Mouse (Mus musculus) embryo, embryonic 11 days (tissue): ENCODE results near the gene Lypd6b.

Source experiments
- DNase-seq: peaks from one replicate; pipeline ENCODE4 v3.0.0-alpha.2; 2015

The Lypd6b gene

DNA sequence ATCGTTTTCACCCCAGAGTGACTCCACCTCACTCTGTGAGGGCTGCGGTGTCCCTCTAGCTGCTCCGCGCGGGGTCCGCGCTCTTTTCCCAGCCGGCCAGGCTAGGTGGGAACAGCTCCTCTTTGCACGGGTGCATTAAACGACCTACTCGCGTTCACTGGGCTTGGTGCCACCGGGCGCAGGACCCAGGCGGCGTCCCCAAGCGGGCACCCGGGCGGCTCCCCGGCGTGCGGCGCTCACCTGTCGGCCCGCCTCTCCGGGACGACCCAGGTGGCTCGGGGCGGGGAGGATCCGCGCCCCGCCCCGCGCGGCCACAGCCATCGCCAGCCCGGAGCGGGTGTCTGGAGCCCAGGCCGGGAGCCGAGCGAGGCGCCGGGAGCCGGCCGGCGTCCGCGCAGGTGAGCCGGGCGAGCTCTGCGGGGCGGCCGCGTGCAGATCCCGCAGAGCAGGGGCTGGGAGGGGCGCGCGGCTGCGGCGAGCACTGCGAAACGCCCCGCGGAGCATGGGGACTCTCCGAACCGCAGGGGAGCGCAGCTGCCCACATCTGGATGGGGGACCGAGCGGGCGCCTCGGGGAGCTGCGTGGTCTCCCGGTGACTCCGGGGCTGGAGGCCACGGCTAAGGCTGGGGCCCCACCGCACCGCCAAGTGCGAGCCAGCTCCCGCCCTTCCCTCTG is at the start of gene Lypd6b:
Lypd6b (plus strand) TSS at position 313 of the 675 bp plus-strand sequence.
- DNase-seq: peak; percentile 49

DNA sequence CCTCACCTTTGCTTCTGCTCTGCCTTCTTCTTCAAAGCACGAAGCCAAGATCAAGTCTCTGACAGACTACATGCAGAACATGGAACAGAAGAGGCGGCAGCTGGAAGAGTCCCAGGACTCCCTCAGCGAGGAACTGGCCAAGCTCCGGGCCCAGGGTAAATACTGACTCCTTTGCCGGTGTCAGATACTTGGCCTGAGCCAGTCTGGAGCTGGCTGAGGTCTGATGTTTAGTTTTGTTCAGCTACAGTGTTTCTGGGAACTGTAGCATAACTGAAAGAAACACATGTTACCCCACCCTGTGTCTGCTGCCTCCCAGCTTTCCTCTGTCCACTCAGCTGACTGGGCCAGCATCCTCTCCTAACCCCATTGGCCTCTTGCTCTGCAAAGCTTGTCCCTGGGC is 48.4 kb upstream of the Lypd6b start:
- no peak for DNase-seq

DNA sequence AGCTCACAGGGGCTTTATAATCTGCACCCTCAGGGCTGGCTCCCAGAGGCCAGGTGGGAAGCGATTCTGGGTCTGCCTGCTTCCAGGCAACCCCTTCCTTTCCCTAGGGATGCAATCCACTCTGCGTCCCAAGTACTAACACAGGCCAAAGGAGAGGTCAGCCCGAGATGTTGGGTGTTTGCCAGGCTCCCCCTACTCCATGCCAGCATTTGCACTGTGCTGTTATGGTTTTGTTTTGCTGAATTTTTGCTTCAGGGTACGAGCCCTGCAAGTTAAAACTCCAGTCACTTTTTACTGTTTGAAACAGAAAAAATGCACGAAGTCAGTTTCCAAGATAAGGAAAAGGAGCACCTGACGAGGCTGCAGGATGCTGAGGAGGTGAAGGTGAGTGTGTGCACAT is 46.5 kb upstream of the Lypd6b start:
- no peak for DNase-seq

DNA sequence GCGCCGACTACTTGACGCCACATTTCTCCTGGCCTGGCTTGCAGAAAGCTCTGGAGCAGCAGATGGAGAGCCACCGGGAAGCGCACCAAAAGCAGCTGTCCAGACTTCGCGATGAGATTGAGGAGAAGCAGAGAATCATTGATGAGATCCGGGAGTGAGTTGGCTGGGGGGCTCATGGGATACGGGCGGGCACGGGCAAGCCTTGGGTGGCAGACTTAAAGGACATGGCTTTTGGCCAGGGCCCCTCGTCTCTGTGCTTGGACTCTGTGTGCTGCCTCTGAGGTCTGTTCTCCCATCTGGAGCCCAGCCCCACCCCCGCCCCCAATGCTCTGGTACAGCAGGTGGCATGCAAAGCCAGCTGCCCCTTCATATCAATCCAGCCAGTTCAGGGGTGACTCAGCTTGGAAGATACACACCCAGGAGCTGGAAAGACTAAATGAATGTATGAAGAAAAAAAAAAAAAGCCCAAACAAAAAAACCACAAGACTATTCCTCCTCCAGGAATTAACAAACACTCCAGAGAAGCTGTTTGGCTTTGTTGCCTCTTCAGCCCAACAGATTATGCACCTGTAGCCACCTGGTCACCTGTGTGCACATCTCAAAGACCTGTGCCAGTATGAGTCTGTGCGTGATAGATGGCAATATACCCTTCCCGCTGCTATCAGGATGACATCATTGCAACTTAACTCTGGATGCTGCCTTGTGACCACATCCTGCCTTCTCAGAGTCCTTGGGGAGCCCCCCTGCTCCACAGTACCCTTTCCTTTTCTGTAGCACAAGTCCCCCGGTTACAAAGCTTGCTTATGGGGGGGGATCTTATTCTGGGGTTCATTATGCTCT is 45.4 kb upstream of the Lypd6b start:
- DNase-seq: no peak

DNA sequence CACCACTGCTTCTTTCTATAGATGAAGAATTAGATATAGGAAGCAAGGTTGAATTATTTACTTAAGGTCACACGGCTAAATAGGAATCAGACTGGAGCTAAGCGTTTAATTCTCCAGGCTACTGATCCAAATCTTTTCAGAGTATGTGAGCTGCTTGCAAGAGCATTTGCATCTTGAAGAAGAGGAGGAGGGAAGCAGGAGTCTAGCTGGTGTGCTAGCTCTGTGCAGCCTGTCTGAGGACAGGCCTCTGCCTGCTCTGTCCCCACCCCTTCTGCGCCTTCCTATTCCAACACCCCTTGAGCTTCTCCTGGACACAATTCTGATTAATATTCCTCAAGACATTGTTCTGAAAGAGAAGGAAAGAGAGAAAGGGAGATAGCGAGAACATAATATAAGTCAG is 44.6 kb upstream of the Lypd6b start:
- DNase-seq: no peak

DNA sequence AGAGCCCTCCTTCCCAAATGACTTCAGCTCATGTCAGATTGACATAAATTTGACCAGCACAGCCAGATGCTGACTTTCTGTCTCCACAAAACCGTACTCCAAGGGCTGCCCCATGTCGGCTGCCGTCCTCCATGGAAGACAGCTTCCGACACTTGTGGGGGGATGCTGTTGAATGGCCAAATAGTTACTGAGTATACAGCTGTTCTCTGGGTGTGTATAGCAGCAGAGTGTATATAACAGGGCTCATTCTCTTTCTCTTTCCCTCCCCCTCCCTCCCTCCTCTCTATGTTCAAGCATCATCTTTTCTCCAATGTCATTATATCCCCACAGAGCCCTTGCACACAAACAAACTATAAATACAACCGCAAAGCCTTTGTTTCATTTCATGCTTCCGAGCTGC is 43.7 kb upstream of the Lypd6b start:
- DNase-seq: no peak

DNA sequence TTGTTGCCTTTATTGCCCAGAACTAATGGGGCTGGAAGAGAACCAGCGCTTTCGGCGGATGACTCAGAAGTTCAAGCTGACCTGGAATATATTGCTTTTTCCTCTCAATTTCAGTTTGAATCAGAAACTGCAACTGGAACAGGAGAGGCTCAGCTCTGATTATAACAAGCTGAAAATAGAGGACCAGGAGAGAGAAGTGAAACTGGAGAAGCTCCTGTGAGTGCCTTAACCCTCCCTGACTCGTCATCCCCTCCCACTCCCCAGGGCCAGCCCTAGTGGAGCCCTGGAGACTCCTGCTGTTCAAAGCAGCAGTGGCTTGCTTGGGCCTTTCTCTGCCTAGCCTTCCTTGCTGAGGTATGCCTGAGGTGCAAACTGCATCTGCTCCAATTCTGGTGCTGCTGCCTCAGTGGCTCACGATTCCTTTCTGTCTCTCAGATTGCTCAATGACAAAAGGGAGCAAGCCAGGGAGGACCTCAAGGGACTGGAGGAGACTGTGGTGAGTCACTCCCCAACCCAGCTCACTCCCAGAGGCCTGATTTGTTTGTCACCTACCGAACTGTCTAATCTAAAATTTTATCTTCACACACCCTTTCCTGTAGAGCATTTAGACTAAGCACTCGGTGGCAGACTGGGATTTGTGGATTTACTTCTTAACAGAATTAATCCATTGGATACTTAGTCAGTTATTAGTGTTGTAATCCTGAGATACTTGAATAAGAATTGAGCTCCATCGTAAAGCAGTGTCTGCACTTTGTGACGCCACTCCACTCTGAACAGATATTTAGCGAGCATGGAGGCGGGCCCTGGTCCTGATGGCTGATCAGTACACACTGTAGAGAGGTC is 43.0 kb upstream of the Lypd6b start:
- DNase-seq: no peak

DNA sequence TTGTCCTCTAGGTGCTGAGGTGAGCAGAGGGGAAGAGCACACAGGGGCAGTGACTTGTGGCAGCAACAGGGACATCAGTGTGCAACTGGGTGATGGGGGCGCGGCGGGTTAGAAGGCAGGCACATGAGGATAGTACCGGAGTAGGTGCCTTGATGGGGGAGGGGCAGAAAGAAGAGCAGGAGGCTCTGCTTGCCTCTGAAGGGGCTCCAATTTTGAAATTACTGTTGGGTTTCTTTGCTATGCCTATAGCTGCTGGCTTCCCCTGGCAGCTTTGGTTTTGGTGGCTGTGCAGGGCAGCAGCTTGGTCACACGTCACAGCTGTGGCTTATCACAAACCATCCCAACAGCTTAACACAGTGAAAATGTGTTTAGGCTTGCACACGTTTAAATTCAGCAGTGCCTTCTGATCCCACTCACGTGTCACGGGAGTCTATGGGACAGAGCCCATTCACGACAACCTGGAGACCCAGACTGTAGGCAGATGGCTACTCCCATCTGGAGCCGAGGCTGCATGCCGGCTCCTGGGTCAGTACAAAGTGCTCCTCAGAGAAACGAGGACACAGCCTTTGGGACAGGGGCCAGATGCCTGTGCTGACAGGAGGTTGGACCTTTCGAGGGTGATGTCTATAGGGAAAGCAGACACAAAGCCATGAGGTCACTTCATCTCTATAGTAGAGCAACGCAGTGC is 42.2 kb upstream of the Lypd6b start:
- DNase-seq: no peak

DNA sequence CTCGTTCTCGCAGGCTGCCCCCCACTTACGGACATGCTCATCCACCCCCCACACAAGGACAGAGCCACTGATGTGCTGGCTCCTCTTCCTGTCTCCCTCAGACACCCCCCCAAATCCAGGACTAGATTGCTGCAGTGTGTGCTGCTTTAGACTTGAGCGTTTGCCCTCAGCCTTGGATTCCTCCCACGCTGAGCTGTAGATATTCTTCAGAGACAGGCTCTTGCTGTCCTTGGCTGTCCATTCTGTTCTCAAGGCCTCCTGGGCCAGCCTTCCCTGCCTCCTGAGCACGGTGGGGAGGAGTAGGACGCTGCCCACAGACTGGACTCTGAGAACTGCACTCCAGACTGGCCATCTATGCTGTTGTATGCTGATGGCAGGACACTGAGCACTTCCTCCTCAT is 40.5 kb upstream of the Lypd6b start:
- no peak for DNase-seq

DNA sequence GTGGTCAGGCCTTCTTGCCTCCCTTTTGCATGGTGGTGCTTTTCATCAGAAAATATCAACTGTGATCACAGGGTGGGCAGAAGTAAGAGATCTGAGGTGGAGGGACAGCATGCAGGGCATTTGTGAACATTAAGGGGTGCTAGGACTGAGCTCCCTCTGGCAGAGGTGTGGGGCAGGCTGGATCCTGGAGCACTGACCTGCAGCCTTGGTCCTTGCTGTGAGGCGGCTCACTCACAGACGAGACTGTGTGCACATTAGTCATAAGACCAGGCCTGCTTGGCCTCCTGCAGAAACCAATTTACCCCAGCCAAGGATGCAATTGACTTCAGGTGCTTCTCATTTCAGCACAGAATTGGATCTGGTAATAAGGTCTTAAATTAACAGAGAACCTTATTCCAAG is 39.8 kb upstream of the Lypd6b start:
- DNase-seq: no peak

DNA sequence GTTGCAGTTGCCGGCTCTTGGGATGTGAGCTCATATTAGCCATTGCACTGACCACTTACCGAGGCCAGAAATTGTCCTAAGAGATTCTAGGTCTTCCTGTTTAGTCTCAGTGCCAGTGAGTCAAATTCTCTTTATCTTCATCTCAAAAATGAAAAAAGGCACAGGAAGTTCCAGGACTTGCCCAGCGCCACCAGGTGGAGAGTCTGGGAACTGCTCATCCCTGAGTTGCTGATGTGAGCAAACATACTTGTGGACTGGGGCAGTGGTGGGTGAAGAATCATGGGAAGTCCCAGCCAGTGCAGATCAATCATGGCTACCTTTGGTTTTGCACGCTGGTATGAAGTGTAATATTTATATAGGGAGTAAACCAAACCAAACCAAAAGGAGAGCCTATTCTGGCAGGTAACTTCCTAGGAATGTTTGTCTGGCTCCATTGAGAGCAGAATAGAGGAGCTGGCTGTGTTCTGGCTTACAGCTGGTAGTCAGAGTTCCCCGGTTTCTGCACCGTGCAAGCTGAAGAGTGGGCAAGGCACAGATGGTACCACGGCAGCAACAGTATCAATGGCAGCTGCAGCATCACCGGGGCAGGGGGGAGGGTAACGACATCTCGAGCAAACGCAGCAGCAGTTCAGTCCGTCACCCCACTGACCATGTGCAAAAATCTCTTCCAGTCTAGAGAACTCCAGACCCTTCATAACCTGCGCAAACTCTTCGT is 38.7 kb upstream of the Lypd6b start:
- peak; percentile 47 for DNase-seq

DNA sequence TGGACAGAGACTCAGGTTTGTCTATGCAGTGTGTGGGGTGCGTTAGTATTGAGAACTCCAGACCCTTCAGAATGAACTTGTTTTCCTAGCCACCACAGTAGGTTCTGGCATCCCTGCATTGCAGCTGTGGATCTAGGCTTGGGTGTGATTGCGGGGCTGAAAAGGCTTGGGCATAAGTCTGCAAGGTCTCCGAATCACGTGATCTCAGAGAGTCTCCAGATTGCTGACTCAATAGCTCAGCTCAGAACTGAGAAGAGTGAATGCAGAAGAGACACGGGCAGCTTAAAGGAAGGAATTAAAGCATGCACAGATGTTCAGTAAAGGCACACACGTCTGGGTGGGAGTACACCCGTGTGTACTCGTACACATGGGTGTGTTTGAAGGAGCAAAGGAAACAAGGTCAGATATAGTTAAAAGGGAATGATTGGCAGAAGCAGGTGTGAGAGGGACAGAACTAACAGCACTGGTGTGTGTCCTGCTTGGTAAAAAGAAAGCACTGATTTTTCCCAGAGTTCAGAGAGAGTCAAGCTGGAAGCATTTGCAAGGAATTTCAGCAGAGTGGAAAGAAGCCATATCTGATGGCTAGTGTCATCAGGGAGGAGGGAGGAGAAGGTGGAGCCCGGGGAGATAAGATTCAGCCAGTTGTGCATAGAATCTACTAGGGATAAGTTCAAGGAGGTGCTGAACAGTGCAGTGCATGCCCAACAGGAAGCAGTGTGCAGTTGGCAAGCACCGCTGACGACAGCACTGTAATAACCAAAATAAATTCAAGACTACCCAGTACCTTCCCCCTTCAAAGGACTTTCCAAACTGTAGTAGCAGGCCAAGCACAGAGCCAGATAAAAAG is 37.5 kb upstream of the Lypd6b start:
- no peak for DNase-seq

DNA sequence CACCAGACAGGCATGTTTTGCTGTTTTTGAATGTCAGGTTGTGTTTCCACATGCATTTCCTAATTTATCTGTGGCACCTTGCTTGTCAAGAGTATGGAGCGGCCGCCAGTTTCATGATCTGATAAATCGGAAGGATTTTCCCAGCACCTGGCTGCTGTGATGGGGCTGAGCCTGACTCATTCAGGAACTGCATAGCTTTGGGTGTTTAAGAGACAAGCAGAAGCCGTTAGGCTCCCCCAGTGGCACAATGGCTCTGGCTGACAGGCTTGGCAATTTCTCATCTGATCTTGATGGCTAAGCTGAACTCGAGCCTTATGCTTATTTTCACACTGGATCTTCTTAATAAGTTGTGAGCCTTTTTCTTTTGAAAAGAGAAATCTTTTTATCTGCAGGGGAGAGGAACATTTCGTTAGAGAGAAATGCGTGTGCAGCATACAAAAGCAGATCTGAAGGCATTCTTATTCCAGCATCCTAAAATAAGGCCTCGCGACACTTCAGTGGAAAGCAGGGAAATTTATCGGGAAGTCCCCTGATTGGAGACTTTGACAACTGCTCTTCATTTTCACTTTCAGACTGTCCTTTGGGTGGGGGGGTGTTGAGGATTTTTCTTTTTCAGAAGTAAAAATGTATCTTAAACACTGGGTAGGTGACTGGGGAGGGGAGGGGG is 35.8 kb upstream of the Lypd6b start:
- DNase-seq: no peak

DNA sequence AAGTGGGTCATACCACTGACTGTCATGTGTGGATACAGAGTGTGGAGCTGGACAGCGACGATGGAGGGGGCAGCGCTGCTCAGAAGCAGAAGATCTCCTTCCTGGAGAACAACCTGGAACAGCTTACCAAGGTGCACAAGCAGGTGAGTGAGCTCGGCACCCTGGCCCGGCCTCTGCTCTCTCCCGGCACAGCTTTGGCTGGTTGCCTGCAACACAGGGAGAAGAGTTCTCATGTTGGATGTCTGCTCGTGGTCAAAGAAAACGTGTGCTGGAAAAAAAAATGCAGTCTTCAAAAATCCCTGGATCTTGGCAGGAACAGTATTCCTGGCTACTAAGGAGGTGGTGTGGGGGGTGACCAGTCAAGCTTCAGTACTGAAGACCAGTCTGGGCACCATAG is 35.3 kb upstream of the Lypd6b start:
- no peak for DNase-seq

DNA sequence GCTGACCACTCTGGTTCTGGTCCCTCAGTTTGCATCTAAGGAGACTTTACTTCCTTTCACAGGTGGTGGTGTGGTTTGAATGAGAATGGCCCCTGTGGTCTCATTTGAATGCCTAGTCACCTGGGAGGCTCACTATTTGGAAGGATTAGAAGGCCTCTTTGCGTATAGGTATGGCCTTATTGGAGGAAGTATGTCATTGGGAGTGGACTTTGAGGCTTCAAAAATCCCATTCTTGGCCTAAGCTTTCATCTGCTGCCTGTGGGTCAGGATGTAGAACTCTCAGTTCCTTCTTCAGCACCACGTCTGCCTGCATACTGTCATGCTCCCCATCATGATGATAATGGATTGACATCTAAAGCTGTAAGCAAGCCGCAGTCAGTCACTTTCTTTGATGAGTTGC is 34.4 kb upstream of the Lypd6b start:
- no peak for DNase-seq

DNA sequence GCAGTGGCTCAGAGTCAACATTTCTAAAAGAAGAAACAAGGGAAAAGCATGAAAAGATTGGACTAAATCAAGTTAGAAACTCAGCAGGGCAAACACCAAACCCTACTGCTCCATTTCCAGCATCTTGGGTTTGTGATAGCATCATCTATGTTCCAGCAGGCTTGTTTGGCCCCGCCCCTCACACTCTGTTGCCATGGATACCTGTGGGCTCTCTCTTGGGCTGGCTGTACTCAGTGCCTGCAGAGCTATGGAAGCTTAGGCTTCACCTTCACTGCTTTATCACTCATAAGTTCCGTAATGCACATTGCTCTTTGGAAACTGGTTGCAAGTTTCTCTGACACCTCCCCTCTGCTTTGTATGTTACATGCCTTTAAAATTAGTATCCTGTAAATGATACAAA is 32.4 kb upstream of the Lypd6b start:
- peak; percentile 51 for DNase-seq

DNA sequence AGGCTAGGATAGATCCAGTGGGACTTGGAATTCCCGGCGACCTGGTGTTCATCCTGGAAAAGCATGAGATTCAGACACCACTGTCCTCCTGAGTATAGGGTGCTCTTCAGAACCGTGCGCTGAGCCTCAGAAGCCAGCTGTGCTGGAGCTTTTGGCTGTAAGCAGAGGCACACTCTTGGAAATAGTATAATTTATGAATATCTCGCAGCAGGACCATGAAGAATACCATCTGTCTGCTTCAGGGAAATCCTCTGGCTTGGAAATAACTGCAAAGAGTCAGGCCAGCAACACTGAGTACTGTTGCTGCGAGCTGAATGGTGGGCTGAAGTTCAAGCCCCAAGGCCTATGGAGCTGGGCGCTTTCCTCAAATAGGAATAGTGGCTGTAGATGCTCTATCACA is 29.9 kb upstream of the Lypd6b start:
- DNase-seq: no peak

DNA sequence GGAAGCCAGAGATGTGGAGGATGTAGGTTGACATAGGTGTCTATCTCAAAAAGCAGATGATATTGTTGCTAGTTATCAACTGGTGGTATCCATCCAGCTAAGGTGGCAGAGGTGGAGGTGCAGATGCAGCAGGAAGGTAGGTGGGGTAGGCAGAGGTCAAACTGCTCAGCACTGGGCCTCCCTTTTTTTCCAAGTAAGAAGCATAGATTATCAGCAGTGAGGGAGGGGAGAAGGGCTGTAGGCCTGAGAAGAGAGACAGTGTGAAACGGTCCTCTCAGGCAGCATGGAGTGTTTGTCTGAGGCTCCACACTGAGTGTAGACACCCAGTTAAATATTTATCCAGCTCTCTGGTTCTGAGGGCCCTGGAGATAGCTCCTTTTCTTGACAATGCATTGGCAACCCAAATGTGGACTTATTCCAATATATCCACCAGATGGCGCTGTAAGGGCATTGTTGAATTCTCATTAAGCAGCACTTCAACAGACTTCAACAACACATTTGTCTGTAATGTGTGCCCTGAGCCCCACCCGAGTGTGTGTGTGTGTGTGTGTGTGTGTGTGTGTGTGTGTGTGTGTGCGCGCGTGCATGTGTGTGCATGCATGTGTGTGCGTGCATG is 23.0 kb upstream of the Lypd6b start:
- peak; percentile 88 for DNase-seq

DNA sequence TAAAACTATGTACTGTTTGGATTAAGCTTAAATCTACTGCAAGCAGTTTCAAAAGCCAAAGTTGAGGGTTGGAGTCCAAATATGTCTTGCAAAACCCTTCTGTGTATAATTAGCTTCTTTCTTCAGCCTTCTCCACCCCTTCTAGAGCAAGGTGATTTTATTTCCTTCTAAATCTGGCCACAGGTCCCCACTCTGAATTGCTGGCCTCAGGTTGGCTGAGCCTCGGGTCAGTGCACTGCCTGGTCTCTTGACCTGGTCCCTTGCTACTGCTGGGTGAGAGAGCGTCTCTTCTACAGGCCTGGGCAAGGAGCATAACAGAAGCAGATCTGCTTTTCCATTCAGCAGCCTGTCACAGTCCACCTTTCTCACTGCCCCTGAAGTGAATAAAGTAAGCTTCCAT is 18.6 kb upstream of the Lypd6b start:
- no peak for DNase-seq

DNA sequence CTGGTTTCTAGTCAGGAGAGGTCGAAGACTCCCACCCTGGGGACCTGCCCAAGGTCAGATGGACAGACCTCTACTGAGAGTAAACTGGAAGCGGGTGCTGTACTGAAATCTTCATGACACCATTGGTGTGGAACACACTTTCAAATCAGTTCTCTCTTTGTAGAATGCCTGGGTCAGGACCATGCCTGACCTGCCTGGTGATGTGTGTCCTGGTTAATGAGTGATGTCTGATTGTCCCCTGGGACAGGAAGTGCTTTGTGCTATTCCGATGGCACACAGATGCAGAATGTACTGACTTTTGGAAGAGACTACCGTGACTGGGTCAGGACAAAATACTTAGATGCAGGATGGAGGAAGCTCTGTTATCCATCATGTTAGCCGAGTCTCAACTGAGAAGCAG is 17.0 kb upstream of the Lypd6b start:
- no peak for DNase-seq
